Mouse (Mus musculus) midbrain, embryonic 10.5 days (tissue): Measurements from ENCODE around the gene Mei1. TPM values are rescaled to one million over a fixed set of nuclear protein-coding genes. Genes with fewer than 3 reads are reported as not detected.
A peak's percentile ranks its signal among the peaks of the same experiment; 100 is the strongest.

Source experiments
- DNase-seq: peaks from one replicate; pipeline ENCODE4 v3.0.0-alpha.2; 2017; ENCODE audit warnings: low spot score
- H3K27ac ChIP-seq: fragments of 300-500 bp; sonication (generic); replicated peaks from 2 replicates; pipeline ENCODE4 v1.5.1; 2016; ENCODE audit warnings: mild to moderate bottlenecking
- H3K27me3 ChIP-seq: fragments of 300-500 bp; sonication (generic); 2 replicates; pipeline ENCODE4 v1.6.1; 2016; ENCODE audit warnings: low read depth, mild to moderate bottlenecking; ENCODE audit not compliant: poor library complexity, severe bottlenecking
- H3K36me3 ChIP-seq: fragments of 300-500 bp; sonication (generic); 2 replicates; pipeline ENCODE4 v1.6.1; 2016; ENCODE audit warnings: mild to moderate bottlenecking, moderate library complexity
- H3K4me1 ChIP-seq: fragments of 300-500 bp; sonication (generic); 2 replicates; pipeline ENCODE4 v1.6.1; 2016
- H3K4me3 ChIP-seq: fragments of 300-500 bp; sonication (generic); 2 replicates; pipeline ENCODE4 v1.5.1; 2016; ENCODE audit warnings: mild to moderate bottlenecking, moderate library complexity
- H3K9me3 ChIP-seq: fragments of 300-500 bp; sonication (generic); replicated peaks from 2 replicates; pipeline ENCODE4 v1.6.1; 2016; ENCODE audit warnings: mild to moderate bottlenecking
- WGBS: fragments of 180-500 bp; shearing (Covaris S2); methylation state at CpG from one replicate; pipeline ENCODE4 v1.1.7; 2016; 5-methylcytosine and 5-hydroxymethylcytosine counted together
- polyA plus RNA-seq: library from polyadenylated mRNA; unstranded; fragments of >200 nt; fragmentation: Nextera tagmentation; extraction: Ambion mirVana; gene quantifications from 2 replicates; pipeline ENCODE4 v1.2.1, GENCODE M21; 2016

Mei1 gene
- polyA plus RNA-seq, 1 experiment from 2014 or later: 0.10 TPM

DNA sequence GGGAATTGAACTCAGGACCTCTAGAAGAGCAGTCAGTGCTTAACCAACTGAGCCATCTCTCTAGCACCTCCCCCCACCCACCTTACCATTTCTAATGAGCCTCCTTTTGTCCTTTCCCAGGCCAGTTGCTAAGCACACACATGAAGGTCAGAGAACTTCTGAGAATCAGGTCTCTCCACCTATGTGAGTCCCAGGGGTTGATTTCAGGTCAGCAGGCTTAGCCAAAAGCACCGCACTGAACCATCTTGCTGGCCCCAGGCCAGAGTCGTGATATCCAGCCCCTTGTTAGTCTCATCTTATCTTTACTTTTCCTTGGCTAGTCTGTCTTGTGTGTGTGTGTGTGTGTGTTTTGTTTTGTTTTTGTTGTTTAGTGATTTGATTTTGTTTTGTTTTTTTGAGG lies 75.6 kb downstream of the Mei1 start:
- no peaks in the 10 kb centered on the region for H3K9me3 ChIP-seq
- H3K27me3 ChIP-seq: no peaks in the 10 kb centered on the region
- H3K4me3 ChIP-seq: peak overlapping the region; percentile 94; the same call in 1 of the 2 replicates
- H3K27ac ChIP-seq: peak overlapping the region; percentile 99
- WGBS: 56% methylated on average over 2 of the region's 2 CpGs
- H3K4me1 ChIP-seq: peaks cover 50% of the 10 kb centered on the region
- H3K36me3 ChIP-seq: peaks cover 25% of the 10 kb centered on the region
- DNase-seq: no peak

DNA sequence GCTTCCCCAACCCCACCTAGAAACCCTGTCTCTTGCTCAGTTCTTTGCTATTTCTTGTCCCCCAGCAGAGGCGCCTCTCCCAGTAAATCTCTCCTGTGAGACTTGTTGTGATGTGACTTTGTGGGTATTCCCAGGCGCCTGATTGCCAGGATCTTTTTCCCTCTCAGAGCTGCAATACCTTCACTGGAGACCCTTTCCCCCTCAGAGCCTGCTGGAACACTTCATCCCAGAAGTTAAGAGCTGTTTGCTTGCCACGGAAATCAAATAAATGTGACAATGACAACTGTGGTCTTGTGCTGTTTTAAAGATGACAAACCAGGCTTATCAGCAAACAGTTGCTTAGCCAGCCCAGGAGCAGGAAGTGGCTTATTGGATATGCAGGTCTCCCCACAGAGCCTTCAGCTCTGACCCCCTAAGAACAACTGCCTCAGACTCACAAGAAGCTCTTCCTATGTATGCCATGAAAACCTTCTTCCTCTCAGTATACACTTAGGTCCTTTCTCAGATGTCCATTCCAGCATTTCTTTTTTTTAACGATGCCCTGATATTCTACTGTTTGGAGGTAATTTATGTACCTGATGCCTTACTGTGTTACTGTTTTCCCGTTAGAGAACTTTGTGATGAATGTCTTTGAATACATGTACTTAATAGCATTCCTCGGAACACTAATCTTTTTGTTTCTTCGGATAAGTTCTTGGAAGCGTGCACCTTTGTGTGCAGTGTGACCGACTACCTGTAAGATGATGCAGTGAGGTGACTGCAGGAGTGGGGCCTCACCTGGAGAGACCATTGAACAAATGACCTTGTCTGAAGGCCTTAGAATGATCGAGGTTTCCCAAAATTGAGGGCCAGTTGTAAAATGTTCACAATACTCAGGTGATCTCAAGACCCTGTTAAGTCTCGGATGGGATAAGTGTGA lies 76.3 kb downstream of the Mei1 start:
- peak overlapping the region; percentile 99 for H3K27ac ChIP-seq
- no peaks in the 10 kb centered on the region for H3K27me3 ChIP-seq
- 19% methylated on average over 11 of the region's 11 CpGs for WGBS
- DNase-seq: no peak
- H3K4me3 ChIP-seq: peak overlapping the region; percentile 94
- peaks cover 24% of the 10 kb centered on the region for H3K36me3 ChIP-seq
- H3K4me1 ChIP-seq: peaks cover 53% of the 10 kb centered on the region
- no peaks in the 10 kb centered on the region for H3K9me3 ChIP-seq

DNA sequence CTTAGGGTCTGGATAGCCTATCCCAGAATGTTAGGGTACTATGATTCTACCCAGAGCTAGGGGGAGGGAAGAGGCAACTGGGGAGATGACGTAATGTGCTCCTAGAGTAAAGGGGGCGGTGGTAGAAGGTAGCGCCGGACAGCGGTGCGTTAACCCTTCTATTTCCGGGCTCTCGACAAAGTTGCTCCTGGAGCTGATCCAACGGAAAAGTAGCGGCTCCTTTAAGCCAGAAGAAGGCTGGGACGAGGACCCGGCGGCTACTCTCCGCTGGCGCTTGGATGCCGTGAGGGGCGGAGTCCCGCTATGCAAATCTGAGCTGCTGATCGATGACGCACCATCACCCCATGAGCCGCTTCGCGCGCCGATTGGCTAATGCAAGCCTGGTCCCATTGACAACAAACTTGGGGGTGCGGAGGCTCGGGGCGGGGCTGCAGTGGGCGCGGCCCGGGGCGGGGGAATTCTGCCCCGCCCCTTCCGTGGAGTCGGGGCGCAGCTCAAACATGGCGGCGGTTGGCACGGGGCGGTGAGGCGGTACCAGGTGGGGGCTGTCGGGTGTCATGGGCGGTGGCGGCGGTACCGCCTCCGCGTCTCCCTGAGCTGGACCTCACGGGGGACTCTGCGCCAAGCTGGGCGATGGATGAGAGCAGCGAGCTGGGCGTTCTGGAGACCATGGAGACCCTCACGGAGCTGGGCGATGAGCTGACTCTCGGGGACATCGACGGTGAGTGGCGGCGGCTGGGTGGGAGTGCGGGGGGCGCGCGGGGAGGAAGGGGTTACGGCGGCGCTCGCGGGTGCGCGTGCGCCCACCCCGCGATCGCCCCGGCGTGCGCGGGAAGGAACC lies 77.2 kb downstream of the Mei1 start, which contains the start of gene Srebf2:
Gene Srebf2 (plus strand): TSS at position 412 of the 841 bp plus-strand sequence.
- Histone ChIP-seq H3K27ac (peak within 1 kb of the TSS; percentile 99), H3K4me1 (peaks cover 55% of the 10 kb centered on the region), H3K4me3 (peak within 1 kb of the TSS; percentile 94), H3K27me3 (no peaks in the 10 kb centered on the region), H3K36me3 (peaks cover 22% of the 10 kb centered on the region), H3K9me3 (no peaks in the 10 kb centered on the region)
- peak; percentile 100 for DNase-seq
- under 1% methylated on average over 77 of the region's 79 CpGs for WGBS

DNA sequence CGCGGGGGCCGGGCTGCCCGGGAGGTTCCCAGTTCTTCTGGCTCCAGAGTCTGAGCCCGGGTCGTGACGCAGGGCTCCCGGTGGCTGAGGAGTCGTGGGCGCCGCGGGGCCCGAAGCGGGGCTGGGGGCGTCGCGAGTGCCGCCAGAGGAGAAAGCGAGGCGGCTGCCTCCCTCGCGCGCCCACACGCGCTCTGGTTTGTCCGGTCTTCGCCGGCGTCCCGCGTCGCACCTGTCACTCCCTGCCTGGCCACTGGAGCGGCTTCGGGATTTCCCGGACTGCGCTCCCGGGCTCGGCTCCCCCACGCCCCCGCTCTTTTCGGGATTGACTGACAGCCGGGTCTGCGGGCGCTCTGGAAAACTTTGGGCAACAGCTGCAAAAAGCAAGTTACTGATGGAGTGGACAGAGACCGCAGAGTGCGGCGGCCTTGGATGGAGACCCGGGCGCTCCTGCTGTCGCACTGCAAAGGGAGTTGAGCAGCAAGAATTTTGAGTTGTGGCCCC lies 77.9 kb downstream of the Mei1 start:
- no peaks in the 10 kb centered on the region for H3K27me3 ChIP-seq
- H3K9me3 ChIP-seq: no peaks in the 10 kb centered on the region
- H3K4me1 ChIP-seq: peaks cover 60% of the 10 kb centered on the region
- peak overlapping the region; percentile 94 for H3K4me3 ChIP-seq
- WGBS: 1% methylated on average over 49 of the region's 50 CpGs
- peak overlapping the region; percentile 99 for H3K27ac ChIP-seq
- peak; percentile 78 for DNase-seq
- H3K36me3 ChIP-seq: peaks cover 28% of the 10 kb centered on the region

DNA sequence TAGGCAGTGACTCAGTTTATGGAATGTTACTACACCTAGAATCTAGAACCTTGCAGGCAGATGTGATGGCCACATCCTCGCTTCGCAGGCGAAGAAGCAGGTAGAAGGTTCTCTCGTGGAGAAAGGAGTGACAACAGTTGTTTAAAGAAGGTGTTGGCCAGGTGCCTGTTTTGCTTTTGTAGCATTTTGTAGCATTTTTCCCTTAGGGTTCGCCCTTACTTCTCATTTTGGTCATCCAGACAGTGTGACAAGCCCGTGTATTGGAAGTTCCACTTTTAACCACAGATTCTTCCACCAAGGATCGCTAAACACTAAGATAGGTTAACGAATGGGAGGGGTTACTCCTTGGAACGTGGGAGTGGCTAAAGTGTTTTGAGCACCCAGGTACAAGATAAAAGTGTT lies 78.7 kb downstream of the Mei1 start:
- no peak for DNase-seq
- WGBS: 38% methylated on average over 9 of the region's 9 CpGs
- no peaks in the 10 kb centered on the region for H3K9me3 ChIP-seq
- H3K27ac ChIP-seq: peak overlapping the region; percentile 99
- peak overlapping the region; percentile 94 for H3K4me3 ChIP-seq
- peaks cover 62% of the 10 kb centered on the region for H3K4me1 ChIP-seq
- peaks cover 33% of the 10 kb centered on the region for H3K36me3 ChIP-seq
- no peaks in the 10 kb centered on the region for H3K27me3 ChIP-seq

DNA sequence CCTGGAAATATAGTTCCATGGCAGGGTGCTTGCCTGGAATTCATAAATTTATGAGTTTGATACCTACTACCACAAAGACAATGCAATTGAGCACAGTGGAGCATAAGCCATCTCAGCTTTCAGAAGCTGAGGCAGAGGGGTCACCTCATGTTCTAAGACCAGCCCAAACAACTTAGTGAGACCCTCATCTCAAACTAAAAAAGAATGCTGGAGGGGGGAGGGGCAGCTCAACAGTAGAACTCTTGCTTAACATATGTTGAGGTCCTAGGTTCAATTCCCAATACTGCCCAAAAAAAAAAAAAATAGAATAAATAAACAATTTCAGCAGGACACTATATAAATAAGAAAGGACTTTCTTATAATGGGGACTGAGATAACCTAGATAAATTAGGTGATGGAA lies 80.2 kb downstream of the Mei1 start:
- peaks cover 56% of the 10 kb centered on the region for H3K4me1 ChIP-seq

DNA sequence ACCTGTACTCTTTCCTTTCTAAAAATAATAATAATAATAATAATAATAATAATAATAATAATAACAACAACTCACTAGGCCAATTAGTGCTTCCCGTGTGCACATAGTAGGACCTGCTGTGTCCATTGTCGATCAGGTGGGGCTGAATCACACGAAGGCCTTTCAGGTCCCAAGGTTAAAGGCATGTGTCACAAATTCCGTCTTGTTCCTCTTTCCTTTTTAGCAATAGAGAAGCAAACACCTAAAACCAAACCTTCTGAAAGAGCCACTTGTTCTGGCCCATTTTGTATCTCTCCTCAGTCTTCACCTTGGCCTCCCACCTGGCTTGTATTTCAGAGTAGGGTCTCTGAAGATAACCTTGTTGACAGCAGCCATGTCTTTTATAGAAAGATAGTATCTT lies 81.4 kb downstream of the Mei1 start:
- no peaks in the 10 kb centered on the region for H3K27me3 ChIP-seq
- peaks cover 59% of the 10 kb centered on the region for H3K36me3 ChIP-seq
- H3K4me1 ChIP-seq: peaks cover 46% of the 10 kb centered on the region
- H3K27ac ChIP-seq: no peak overlapping the region
- no peaks in the 10 kb centered on the region for H3K9me3 ChIP-seq
- 96% methylated on average over 4 of the region's 4 CpGs for WGBS
- no peak overlapping the region for H3K4me3 ChIP-seq
- DNase-seq: no peak

More for the DNA sequence above, 80.2 kb downstream of the Mei1 start:
- no peaks in the 10 kb centered on the region for H3K9me3 ChIP-seq
- no peak overlapping the region for H3K4me3 ChIP-seq
- H3K27me3 ChIP-seq: no peaks in the 10 kb centered on the region
- no peak overlapping the region for H3K27ac ChIP-seq
- no peak for DNase-seq
- H3K36me3 ChIP-seq: peaks cover 47% of the 10 kb centered on the region

DNA sequence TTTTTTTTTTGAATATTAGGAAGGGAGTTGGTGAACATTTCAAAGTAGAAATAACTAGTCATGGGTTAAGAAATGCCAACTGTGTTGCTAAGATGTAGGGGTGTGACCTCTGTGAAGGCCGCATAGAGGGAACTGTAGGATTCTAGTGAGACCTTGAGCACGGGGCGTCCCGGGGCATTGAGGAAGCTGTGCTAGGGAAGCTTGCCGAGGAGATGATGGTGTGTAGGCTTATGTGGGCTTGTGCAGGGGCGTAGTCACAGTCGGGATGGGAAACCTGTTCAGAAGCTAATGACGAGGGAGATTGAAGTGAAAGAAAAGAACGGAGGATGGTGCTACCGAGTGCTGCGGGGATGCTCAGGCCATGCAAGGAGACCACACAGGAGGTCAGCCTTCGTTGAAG lies 82.2 kb downstream of the Mei1 start:
- DNase-seq: no peak
- H3K27me3 ChIP-seq: no peaks in the 10 kb centered on the region
- peaks cover 67% of the 10 kb centered on the region for H3K36me3 ChIP-seq
- WGBS: 90% methylated on average over 12 of the region's 12 CpGs
- H3K9me3 ChIP-seq: no peaks in the 10 kb centered on the region
- H3K27ac ChIP-seq: no peak overlapping the region
- peaks cover 39% of the 10 kb centered on the region for H3K4me1 ChIP-seq
- no peak overlapping the region for H3K4me3 ChIP-seq

DNA sequence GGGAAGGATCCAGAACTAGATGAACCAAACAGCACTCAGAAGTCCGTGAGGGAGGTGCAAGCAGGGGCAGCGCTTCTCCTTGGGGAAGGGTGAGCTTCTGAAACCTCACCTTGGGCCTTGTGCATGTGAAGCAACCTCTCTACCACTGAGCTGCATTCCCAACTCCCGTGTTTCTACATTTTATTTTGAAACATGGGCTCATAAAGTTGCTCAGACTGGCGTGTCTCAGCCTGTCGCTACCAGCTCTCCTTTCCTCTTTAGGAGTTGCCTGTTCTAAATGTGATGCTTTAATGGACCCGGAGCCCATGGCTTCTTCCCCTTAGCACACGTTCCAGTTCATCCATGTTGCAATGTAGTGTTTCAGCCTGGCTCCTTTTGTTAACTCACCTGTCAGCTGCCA lies 82.6 kb downstream of the Mei1 start:
- no peak overlapping the region for H3K27ac ChIP-seq
- H3K4me1 ChIP-seq: peaks cover 39% of the 10 kb centered on the region

DNA sequence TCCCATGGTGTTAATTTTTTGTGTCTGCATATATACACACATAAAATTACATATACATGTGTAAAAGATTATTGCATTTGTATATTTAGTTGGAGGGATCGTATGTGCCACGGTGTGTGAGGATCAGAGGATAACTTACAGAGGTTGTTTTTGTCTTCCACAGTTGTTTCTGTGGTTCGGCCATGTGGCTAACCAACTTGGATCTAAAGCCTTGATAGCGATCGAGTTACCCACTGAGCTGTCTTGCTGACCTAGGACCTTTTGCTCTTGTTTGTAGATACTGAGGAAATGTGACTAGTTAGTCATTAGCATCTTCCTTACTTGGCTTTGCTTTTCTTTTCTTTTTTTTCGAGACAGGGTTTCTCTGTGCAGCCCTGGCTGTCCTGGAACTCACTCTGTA lies 86.5 kb downstream of the Mei1 start:
- peaks cover 53% of the 10 kb centered on the region for H3K4me1 ChIP-seq

More for the DNA sequence above, 82.6 kb downstream of the Mei1 start:
- H3K4me3 ChIP-seq: no peak overlapping the region
- 91% methylated on average over 7 of the region's 7 CpGs for WGBS
- no peaks in the 10 kb centered on the region for H3K9me3 ChIP-seq
- H3K36me3 ChIP-seq: peaks cover 71% of the 10 kb centered on the region
- no peaks in the 10 kb centered on the region for H3K27me3 ChIP-seq
- DNase-seq: no peak

DNA sequence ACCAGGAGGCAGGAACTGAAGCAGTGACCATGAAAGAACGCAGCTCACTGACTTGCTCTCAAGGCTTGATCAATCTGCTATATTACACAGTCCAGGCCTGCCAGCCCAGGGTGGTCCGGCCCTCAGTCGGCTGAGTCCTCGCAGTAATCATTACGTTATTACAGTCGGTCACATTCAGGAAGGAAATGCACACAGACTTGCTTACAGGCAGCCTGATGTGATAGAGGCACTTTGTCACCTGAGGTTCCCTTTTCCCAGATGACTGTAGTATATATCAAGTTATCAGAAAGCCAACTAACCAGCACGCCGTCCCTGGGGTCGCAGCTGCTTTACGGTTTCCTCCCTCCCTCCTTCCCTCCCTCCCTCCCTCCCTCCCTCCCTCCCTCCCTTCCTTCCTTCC lies 87.1 kb downstream of the Mei1 start:
- DNase-seq: no peak
- H3K4me1 ChIP-seq: peaks cover 56% of the 10 kb centered on the region
- no peaks in the 10 kb centered on the region for H3K27me3 ChIP-seq
- H3K4me3 ChIP-seq: no peak overlapping the region
- 95% methylated on average over 10 of the region's 10 CpGs for WGBS
- H3K9me3 ChIP-seq: no peaks in the 10 kb centered on the region
- H3K27ac ChIP-seq: no peak overlapping the region
- H3K36me3 ChIP-seq: peaks cover 64% of the 10 kb centered on the region

More for the DNA sequence above, 86.5 kb downstream of the Mei1 start:
- H3K4me3 ChIP-seq: no peak overlapping the region
- peaks cover 69% of the 10 kb centered on the region for H3K36me3 ChIP-seq
- no peak for DNase-seq
- H3K27me3 ChIP-seq: no peaks in the 10 kb centered on the region
- no peaks in the 10 kb centered on the region for H3K9me3 ChIP-seq
- no peak overlapping the region for H3K27ac ChIP-seq
- 90% methylated on average over 6 of the region's 6 CpGs for WGBS

DNA sequence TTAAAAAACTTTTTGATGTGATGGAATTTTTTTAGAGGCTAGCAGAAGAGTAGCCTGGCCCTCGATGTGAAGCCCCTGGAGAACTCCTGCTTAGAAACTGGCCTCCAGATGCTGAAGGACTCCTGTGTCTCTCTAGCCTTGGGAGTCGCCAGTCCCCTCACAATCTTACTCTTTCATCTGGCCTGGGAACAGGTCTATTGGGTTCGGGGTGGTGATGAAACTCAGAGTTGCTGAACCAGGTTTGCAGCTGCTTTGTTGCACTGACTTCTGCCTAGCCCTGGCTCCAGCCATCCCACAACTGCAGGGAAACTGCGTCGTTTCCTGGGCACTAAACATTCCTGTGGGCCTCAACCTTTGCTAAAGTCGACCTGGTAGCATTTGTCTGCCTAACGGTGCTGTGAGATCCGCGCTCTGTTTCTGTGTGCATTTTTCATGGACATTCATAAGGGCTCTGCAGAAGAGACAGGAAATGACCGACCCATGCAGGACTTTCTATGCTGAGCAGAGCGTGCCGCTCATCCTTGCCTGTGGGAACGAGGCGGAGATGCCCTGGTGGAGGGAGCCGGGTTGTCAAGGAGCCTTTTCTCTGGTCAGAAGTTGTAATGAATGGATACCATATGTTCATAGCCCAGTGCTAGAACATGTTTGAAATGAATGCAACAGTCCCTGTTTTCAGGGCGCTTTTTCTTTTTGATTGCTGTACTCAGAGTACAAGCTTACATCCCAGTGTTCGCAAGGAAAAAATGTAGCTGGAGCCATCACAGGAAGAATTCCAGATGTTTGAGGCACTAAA lies 88.6 kb downstream of the Mei1 start:
- Histone ChIP-seq H3K27ac (0 out of 2 replicates have a peak overlapping the region, but pooled peaks have one; percentile 28), H3K4me3 (no peak overlapping the region), H3K27me3 (no peaks in the 10 kb centered on the region), H3K9me3 (no peaks in the 10 kb centered on the region), H3K4me1 (peaks cover 54% of the 10 kb centered on the region), H3K36me3 (peaks cover 52% of the 10 kb centered on the region)
- no peak for DNase-seq
- WGBS: 84% methylated on average over 17 of the region's 17 CpGs
